Mouse (Mus musculus) ovary, postnatal 10 days (tissue): ENCODE results near the gene Arsb.
"Not testable (repeated sequence)": the region's sequence is repeated elsewhere in the genome, so short reads cannot be mapped to it uniquely, and the experiment has no call there.

ENCODE experiments used
- DNase-seq: peaks from one replicate; pipeline ENCODE4 v3.0.0; 2022; ENCODE audit warnings: low spot score

Arsb gene

GRCm38 (mm10) chr13:93984521-93984920 lies 213.1 kb downstream of the Arsb start:
- no peak for DNase-seq

DNA sequence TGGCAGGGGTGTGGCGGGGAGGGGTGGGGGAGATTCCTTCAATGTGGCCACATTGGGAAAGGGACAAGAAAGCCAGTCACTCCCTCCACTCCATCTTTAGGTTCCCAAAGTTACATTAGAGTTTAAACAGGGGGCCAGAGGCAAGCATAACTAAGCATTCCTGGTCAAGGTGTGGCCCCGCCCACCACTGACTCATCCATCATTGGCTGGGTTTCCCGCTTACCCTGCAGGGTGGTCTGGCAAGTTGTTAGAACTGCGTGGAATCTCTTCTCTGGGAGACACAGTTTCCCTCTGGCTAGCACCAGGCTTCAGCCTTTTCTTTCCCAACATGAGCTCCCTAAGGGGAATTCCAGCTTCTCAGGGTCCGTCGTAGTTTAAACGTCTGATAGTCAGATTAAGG lies 213.8 kb downstream of the Arsb start:
- DNase-seq = no peak

GRCm38 (mm10) chr13:93985750-93986149 lies 214.3 kb downstream of the Arsb start:
- DNase-seq = not testable (repeated sequence)

- DNase-seq = no peak
Measured at GRCm38 (mm10) chr13:93987611-93988010, 216.2 kb downstream of the Arsb start.

DNA sequence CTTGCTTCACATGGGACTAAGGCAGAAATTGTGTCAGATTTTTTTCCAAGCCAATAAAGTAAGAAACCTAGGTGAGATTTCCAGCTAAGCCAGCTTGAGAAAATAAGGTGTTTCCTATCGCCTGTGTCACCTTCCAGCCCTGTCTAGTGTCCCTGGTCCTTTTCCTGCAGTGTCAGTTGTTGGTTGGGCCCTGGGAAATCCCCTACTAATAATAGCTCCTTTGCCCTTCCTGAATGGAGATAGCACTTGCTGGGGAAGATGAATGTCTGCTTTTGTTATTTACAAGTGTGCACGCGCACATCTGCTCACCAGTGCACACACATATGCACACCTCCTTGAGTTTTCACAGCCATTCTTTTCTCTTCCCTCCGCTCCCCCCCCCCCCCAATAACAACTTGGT lies 217.8 kb downstream of the Arsb start:
- no peak for DNase-seq

- no peak for DNase-seq
Measured at GRCm38 (mm10) chr13:93989736-93990611, 218.5 kb downstream of the Arsb start.

GRCm38 (mm10) chr13:93990841-93991240 lies 219.4 kb downstream of the Arsb start:
- no peak for DNase-seq

DNA sequence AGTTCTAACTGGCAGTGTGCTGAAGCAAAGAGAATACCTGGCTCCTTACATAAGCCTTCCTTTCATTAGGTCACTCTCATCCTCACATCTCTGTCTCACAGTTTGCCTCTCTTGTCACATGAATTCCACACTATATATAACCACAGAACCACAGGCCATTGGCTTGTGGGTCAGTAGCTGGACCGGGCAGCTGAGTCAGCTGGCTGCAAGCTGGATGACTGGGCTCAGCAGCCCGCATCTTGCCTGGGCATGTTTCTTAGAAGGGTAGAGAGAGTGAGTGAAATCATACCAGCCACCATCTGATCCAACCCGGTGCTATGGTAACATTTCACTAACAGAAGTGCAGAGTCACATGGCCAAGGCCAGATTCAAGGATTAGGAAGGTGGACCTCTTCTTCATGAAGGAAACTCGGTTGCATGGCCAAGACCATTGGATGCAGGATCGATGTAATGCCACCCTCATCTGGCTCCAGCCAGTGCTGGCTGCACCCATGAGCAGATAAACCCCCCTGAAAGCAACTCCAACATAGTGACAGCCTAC lies 221.0 kb downstream of the Arsb start:
- DNase-seq = no peak
